Mouse (Mus musculus) central nervous system, embryonic 14 days (tissue): ENCODE measurements around the gene Klhdc7a. TPM values are rescaled to one million over a fixed set of nuclear protein-coding genes. Genes with fewer than 3 reads are reported as not detected.

ENCODE experiments used
- polyA plus RNA-seq: library from polyadenylated mRNA; depleted of rRNA; stranded (reverse); fragments of >200 nt; gene quantifications from 2 replicates; pipeline ENCODE4 v1.2.3, GENCODE M21; 2012; rRNA removed

Klhdc7a gene
- polyA plus RNA-seq = 0.74 and 0.75 TPM in 2 replicates

GRCm38 (mm10) chr4:139967922-139968321 lies at the start of gene Klhdc7a:
Gene Klhdc7a (minus strand): TSS chr4:139968026.

Other genes with a start within 250 kb of the Klhdc7a start
- gene Pax7, start 134.5 kb downstream of the Klhdc7a start, polyA plus RNA-seq = 5.1 and 7.6 TPM in 2 replicates